Mouse (Mus musculus) ZHBTc4 (cell line): ENCODE measurements around the gene Coa4.

Source experiments
- DNase-seq: peaks from one replicate; pipeline ENCODE4 v3.0.0-alpha.2; 2011; ENCODE audit warnings: low read depth, low spot score

The Coa4 gene

DNA sequence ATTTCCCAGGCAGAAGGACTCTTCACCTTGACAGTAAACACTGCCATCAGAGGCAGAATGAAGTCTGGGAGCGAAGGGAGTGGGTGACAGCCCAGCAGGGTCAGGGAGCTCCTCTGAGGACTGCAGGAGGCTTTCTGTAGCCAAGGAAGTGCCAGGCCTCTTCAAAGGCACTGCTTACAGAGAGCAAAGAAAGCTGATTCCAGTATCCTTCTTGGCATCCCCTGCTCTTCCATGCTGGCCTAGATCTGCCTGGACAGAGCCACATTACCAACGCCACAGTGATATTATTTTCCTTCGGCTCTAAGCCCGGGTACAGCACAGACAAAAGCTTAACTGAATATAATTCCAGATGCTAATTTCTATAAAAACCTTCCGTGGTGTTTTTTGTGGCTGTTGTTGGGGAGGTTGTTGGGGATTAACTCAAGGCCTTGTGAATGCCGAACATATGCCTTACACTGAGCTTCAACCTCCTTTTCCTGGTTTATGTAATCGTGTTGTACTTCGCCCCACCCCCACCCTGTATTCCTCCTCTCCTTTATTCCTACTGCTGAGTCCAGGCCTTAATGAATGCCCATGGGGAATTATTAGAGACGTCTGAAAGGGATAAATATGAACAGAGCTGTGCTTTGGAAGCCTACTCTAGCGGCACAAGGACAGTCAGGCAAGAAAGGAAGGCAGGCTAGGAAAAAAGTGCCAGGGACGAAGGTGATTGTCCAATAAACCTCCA, 25.2 kb downstream of the Coa4 start:
- no peak for DNase-seq

DNA sequence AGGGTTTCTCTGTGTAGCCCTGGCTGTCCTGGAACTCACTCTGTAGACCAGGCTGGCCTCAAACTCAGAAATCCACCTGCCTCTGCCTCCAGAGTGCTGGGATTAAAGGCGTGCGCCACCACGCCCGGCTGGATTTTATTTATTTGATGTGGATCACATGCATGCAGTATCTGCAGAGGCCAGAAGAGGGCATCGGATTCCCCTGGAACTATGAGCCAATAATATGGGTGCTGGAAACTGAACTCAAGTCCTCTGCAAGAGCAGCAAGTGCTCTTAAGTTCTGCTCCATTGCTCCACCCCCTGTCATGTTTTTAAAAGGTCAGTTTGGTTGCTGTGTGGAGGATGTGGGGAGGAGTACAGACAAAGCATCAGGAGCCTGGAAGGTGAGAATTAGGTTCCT, 30.4 kb downstream of the Coa4 start:
- peak; percentile 87 for DNase-seq

DNA sequence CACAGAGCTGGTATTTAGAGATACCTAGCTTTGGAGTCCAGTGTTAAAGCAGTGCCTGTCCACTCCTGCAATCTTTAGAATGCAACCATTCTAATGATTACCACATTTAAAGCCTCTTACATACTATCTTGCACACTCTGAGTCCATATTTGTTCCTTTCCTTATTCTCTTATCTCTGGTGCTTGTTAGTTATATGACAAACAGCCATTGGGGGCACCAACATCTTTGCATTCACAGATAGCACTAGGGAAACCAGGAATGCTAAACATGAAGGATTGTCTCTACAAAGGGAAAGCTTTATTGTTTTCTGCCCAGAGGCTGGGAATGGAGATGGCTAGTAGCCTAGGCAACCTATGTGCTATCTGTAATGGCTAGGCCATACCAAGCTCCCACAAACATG, 33.0 kb downstream of the Coa4 start:
- no peak for DNase-seq

DNA sequence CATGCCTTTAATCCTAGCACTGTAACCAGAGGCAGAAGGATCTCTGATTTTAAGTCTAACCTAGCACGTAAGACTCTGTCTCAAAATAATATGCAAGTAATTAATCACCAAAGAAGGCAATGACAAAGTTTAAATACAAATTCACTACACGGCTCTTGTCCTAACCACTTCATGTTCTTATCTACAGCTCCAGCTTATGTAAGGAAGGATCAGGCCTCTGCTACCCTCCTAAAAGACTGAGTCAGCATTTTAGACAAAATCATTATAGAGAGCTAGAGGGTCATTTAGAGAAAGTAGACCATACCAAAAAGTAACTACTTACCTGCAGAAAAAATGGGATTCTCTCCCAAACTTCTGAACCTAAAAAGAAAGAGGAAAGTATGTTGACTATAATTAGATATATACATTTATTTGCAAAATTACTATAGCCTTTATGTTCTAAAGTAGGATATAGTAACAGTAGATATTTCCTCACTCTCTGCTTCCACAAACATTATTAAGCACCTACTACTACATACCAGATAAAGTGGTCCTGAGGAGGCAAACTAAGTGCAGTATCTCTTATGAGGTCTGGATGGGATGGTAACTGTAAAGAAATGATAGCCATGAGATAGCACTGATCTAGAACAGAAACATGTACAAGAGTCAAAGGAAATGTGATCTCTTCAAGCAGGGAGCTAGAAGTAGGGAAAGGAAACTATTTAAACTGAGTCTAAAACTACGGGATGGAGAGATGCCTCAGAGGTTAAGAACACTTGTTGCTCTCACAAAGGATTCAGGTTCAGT, 34.3 kb downstream of the Coa4 start:
- DNase-seq = no peak

DNA sequence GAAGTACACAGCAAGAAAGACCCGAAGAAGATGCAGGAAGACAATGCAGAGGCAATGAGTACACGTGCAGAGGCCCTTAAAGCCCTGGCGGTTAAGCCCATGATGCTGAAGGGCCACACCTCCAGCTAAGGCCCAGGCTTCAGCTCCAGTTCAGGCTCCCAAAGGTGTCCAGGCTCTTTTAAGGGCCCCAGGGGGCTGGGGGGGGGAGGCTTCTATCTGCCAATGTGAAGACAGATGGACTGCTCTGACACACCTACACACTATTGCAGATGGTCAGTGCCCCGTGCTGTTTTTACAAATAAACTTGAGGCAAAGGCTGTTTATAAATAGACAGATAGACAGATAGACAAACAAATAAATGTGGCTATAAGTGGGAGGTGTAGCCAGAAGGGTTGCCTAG, 35.2 kb downstream of the Coa4 start:
- no peak for DNase-seq

DNA sequence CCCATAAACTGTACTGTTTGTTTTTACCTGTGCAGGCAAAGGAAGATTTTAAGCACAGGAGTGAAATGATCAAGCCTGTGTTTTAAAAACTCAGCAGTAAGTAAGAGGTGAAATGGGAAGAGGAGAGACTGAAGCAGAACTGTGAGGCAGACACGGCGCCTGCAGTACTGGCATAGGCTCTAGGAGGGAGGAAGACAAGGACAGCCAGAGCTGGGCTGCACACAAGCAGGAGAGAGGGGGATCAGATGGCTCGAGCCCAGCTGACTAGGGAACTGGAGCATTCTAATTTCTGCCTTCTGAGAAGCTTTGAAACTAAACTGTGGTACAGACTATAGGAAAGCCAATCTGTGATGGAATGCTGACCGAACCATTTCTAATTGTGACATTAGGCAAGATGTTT, 35.8 kb downstream of the Coa4 start:
- DNase-seq = no peak

DNA sequence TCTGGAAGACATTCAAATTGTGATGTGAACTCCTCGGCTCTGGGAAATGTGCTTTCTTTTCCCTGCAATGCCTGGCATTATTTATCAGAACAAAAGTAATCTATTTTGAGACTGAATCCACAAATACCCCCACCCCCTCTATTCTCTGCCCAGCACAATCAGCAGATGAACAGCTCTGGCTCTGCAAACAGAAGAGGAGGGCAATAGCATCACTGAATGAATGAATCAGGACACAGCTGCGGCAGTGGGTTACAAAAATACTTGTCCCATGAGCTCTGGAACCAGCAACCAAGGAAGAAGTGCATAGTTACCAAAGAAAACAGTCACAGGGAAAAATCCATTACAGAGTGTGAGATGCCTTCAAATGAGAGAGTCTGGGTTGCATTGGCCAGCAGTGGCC, 41.9 kb downstream of the Coa4 start:
- DNase-seq = no peak

DNA sequence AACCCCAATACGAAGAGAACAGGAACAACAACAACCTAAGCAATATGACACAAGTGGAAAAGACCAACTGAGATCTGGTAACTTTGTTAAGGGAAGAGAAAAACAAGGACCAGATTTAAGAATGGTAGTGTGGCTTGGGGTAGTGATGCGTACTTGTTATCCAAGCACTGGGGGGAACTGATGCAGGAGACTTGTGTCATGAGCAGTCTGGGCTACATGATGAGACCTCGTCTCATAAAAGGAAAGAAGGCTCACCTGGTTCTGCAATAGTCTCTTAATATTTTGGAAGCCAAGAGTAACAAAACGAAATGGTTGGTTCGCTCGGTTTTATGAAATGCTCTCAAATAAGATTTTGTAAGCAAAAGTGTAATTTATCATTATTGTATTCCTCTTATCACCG, 45.4 kb downstream of the Coa4 start:
- no peak for DNase-seq

DNA sequence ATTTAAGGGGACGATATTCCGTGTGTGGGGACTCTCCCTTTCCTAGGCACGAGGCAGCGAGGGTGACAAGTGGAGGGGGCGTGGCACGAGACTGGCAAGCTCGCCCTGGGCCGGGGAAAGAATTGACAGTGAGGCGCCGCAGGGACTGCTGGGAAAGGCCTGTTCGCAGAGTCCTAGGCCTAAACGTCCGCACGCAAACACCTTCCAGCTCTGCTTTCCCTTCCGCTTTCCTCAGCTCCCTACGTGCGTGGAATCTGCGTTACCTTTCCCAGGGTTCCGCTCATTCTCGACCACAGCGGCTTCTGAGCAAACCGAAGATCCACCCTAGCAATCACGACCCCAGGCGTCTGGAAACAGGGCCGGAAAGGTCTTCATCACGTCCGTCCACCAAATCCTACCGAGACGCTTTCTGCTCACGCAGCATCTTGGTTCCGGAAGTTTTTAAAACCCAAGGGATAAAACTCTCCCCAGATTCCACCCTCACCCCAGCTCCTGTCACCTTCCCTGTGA, 45.9 kb downstream of the Coa4 start:
- DNase-seq = peak; percentile 95

DNA sequence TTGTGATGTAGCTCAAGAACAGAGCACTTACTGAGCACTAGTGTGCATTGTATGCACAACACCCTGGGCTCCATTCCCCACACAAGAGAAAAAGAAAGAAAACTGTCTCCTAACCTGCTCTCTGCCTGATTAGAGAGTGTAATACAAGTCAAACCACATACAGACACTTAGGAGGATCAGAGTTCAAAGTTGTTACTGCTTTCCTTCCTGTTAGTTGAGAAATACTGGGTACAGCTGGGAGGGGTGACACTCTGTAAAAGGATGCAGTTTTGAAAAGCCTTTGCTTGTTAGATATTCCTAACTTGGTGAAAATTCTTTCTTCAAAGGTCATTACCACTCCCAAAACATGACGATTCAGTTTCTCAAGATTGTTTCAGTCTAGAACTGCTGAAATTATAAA, 52.9 kb downstream of the Coa4 start:
- DNase-seq = no peak
